Mouse (Mus musculus) erythroblast, embryonic 14.5 days (primary cell): Measurements from ENCODE around the gene AU015836. TPM values are rescaled to one million over a fixed set of nuclear protein-coding genes. Genes with fewer than 3 reads are reported as not detected.

Experiments
- H3K27me3 ChIP-seq: 2 replicates; pipeline ENCODE4 v1.6.1; 2012; ENCODE audit warnings: inconsistent platforms; ENCODE audit not compliant: control insufficient read depth
- H3K36me3 ChIP-seq: 2 replicates; pipeline ENCODE4 v1.6.1; 2012; ENCODE audit warnings: mild to moderate bottlenecking, inconsistent platforms; ENCODE audit not compliant: control insufficient read depth
- H3K4me1 ChIP-seq: 2 replicates; pipeline ENCODE4 v1.6.1; 2012; ENCODE audit warnings: inconsistent platforms; ENCODE audit not compliant: control insufficient read depth
- H3K4me3 ChIP-seq: replicated peaks from 2 replicates; pipeline ENCODE3; 2012; ENCODE audit warnings: moderate library complexity, mild to moderate bottlenecking, inconsistent platforms
- H3K9me3 ChIP-seq: 2 replicates; pipeline ENCODE4 v1.6.1; 2012; ENCODE audit warnings: low read length, inconsistent platforms, mixed read lengths; ENCODE audit not compliant: control insufficient read depth
- GATA1 ChIP-seq: IDR thresholded peaks from 2 replicates; pipeline ENCODE4 v1.6.1; 2012; ENCODE audit warnings: low read length, inconsistent platforms, mixed read lengths
- TAL1 ChIP-seq: IDR thresholded peaks from 3 replicates; pipeline ENCODE4 v1.6.1; 2012; ENCODE audit warnings: low read length, inconsistent platforms, mixed read lengths
- polyA plus RNA-seq: library from polyadenylated mRNA; stranded (reverse); fragments of >175 nt; gene quantifications from 2 replicates; pipeline ENCODE4 v1.2.3, GENCODE M21; 2012

Gene AU015836
- polyA plus RNA-seq, 1 experiment = not detected

DNA sequence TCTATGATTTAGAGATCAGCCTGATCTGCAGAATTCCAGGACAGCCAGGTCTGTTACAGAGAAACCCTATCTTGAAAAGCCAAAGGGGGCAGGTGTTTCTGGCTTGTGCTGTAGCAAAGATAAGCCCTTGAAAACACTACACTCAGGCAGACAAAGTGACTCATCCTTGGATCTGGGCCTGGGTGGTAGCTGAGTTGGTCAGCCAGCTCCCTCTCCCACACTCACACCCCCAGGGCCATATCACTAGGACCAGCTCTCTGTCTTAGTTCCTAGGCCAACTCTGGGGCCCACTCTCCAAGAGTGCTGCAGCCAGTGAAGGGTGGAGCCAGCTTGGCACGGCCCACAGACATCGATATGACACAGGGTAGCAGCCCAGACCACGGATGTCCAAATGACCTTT, 38.5 kb downstream of the AU015836 start:
- peaks cover 41% of the 10 kb centered on the region for H3K4me1 ChIP-seq
- TF ChIP-seq GATA1 (peak; percentile 12; the same call in 1 of the 2 replicates), TAL1 (peak; percentile 41; the same call in 1 of the 3 replicates)
- H3K4me3 ChIP-seq = peak overlapping the region; percentile 7
- no peaks in the 10 kb centered on the region for H3K36me3 ChIP-seq
- no peaks in the 10 kb centered on the region; the same call in 1 of the 2 replicates for H3K27me3 ChIP-seq
- no peaks in the 10 kb centered on the region for H3K9me3 ChIP-seq

- no peak for TF ChIP-seq TAL1
- peak; percentile 51; the same call in 1 of the 2 replicates for TF ChIP-seq GATA1
- no peaks in the 10 kb centered on the region for H3K36me3 ChIP-seq
- H3K4me1 ChIP-seq = peaks cover 41% of the 10 kb centered on the region
- H3K4me3 ChIP-seq = no peak overlapping the region
- H3K9me3 ChIP-seq = no peaks in the 10 kb centered on the region
- H3K27me3 ChIP-seq = no peaks in the 10 kb centered on the region; the same call in 1 of the 2 replicates
Observed at GRCm38 (mm10) chrX:94009442-94009841, 41.0 kb downstream of the AU015836 start.

DNA sequence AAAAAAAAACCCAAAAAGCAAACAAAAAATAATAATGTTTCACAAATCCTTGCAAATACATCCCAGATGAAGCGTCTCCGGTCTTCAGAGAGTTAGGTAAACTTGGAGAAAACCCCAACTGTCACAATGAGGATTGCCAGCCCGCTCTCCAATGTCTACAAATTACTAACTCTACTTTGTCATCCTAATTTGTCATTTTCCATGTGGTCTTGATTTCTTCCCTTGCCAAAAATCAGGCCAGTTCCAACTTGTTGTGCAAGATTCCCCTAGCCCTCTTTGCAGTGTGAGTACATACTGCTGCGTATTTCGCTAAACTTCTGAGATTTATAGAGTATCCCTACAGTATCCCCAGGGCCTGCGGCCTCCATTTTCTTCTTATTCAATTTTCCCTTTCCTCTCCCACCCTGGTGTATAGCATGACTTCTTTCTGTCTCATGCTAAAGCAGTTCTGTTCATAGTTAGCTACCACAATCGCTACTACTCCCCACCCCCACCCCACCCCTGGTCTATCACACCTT, 43.3 kb downstream of the AU015836 start:
- TF ChIP-seq GATA1 (no peak), TAL1 (no peak)
- Histone ChIP-seq H3K4me1 (peaks cover 37% of the 10 kb centered on the region), H3K27me3 (peaks cover 5% of the 10 kb centered on the region), H3K9me3 (no peaks in the 10 kb centered on the region), H3K36me3 (no peaks in the 10 kb centered on the region), H3K4me3 (no peak overlapping the region)

- H3K27me3 ChIP-seq = peaks cover 7% of the 10 kb centered on the region
- TF ChIP-seq TAL1 = no peak
- no peak for TF ChIP-seq GATA1
- no peaks in the 10 kb centered on the region for H3K36me3 ChIP-seq
- no peak overlapping the region for H3K4me3 ChIP-seq
- no peaks in the 10 kb centered on the region for H3K9me3 ChIP-seq
- H3K4me1 ChIP-seq = peaks cover 28% of the 10 kb centered on the region
Observed at GRCm38 (mm10) chrX:94012479-94013167, 44.2 kb downstream of the AU015836 start.

- Histone ChIP-seq H3K27me3 (peaks cover 7% of the 10 kb centered on the region), H3K36me3 (no peaks in the 10 kb centered on the region), H3K4me3 (no peak overlapping the region), H3K9me3 (no peaks in the 10 kb centered on the region), H3K4me1 (peaks cover 2% of the 10 kb centered on the region)
- TF ChIP-seq TAL1 (no peak), GATA1 (no peak)
Observed at GRCm38 (mm10) chrX:94016891-94017290, 48.4 kb downstream of the AU015836 start.

- Histone ChIP-seq H3K9me3 (no peaks in the 10 kb centered on the region), H3K27me3 (peaks cover 4% of the 10 kb centered on the region; the same call in 1 of the 2 replicates), H3K4me1 (no peaks in the 10 kb centered on the region), H3K4me3 (no peak overlapping the region), H3K36me3 (no peaks in the 10 kb centered on the region)
- TF ChIP-seq TAL1 = no peak
- no peak for TF ChIP-seq GATA1
Observed at GRCm38 (mm10) chrX:94022264-94022874, 53.9 kb downstream of the AU015836 start.

Other genes with a start within 250 kb of the AU015836 start
- 1.7 and 2.0 TPM in 2 replicates for gene Pdk3, start 136.5 kb upstream of the AU015836 start, polyA plus RNA-seq
- 0.04 and 0.08 TPM in 2 replicates for gene Zfx, start 155.0 kb downstream of the AU015836 start, polyA plus RNA-seq
- 1.5 and 1.8 TPM in 2 replicates for gene Eif2s3x, start 244.2 kb downstream of the AU015836 start, polyA plus RNA-seq